Mouse (Mus musculus) embryo, embryonic 11 days (tissue): ENCODE data around the gene Mrpl24.
A peak's percentile ranks its signal among the peaks of the same experiment; 100 is the strongest.

Experiments
- DNase-seq: peaks from one replicate; pipeline ENCODE4 v3.0.0-alpha.2; 2015

Mrpl24 gene

GRCm38 (mm10) chr3:87947811-87948199 lies 28.5 kb downstream of the Mrpl24 start:
- peak; percentile 94 for DNase-seq

GRCm38 (mm10) chr3:87948378-87949265 lies 29.3 kb downstream of the Mrpl24 start, which contains the start of gene Crabp2:
Gene Crabp2, plus strand, starts transcription at chr3:87948666.
- peak; percentile 86 for DNase-seq

GRCm38 (mm10) chr3:87949266-87949954 lies 30.1 kb downstream of the Mrpl24 start:
- peak; percentile 76 for DNase-seq

- peak; percentile 75 for DNase-seq
These were observed 30.7 kb downstream of the Mrpl24 start for GRCm38 (mm10) chr3:87949955-87950515.

- peak; percentile 25 for DNase-seq
These were observed 32.6 kb downstream of the Mrpl24 start for GRCm38 (mm10) chr3:87951946-87952345.

- DNase-seq: peak; percentile 69
These were observed 33.1 kb downstream of the Mrpl24 start for GRCm38 (mm10) chr3:87952440-87952839.

- DNase-seq: peak; percentile 55
These were observed 38.8 kb downstream of the Mrpl24 start for GRCm38 (mm10) chr3:87958056-87958455.

GRCm38 (mm10) chr3:87958476-87958875 lies 39.2 kb downstream of the Mrpl24 start:
- no peak for DNase-seq

GRCm38 (mm10) chr3:87958967-87959366 lies 39.7 kb downstream of the Mrpl24 start:
- DNase-seq: peak; percentile 66

- no peak for DNase-seq
These were observed 40.1 kb downstream of the Mrpl24 start for GRCm38 (mm10) chr3:87959371-87959770.

GRCm38 (mm10) chr3:87960191-87960585 lies 40.9 kb downstream of the Mrpl24 start:
- DNase-seq: no peak

GRCm38 (mm10) chr3:87960586-87961191 lies 41.4 kb downstream of the Mrpl24 start:
- peak; percentile 98 for DNase-seq

- peak; percentile 87 for DNase-seq
These were observed 51.1 kb downstream of the Mrpl24 start for GRCm38 (mm10) chr3:87970184-87970938.

- peak; percentile 95 for DNase-seq
These were observed 51.7 kb downstream of the Mrpl24 start, which contains the start of gene Nes for GRCm38 (mm10) chr3:87970939-87971488. Gene Nes, plus strand, starts transcription at chr3:87971078.

- DNase-seq: peak; percentile 60
These were observed 52.3 kb downstream of the Mrpl24 start for GRCm38 (mm10) chr3:87971489-87972202.

GRCm38 (mm10) chr3:87972203-87972664 lies 52.9 kb downstream of the Mrpl24 start:
- peak; percentile 66 for DNase-seq

GRCm38 (mm10) chr3:87972776-87973175 lies 53.5 kb downstream of the Mrpl24 start:
- DNase-seq: peak; percentile 47
